Mouse (Mus musculus) limb, embryonic 11.5 days (tissue): ENCODE results near the gene Ncf4. TPM values are rescaled to one million over a fixed set of nuclear protein-coding genes. Genes with fewer than 3 reads are reported as not detected.

Experiments used
- microRNA-seq: library from miRNA; unstranded; fragments of <30 nt; microRNA quantifications from one replicate; pipeline ENCODE4, GENCODE M21; 2016
- polyA plus RNA-seq: library from polyadenylated mRNA; unstranded; fragments of >200 nt; fragmentation: Nextera tagmentation; extraction: Ambion mirVana; gene quantifications from 2 replicates; pipeline ENCODE4 v1.2.1, GENCODE M21; 2014

Ncf4 gene
- polyA plus RNA-seq, 1 experiment from 2014 or later: 4.8 TPM

Small RNAs within 50 kb of the gene (microRNA-seq; reads per million reads assigned to microRNA genes)
- gene Mir7676-1: not detected

Other genes starting within 250 kb of the Ncf4 start
- not detected in 2 replicates for gene Cacng2, start 124.8 kb upstream of the Ncf4 start, polyA plus RNA-seq
- 111 and 119 TPM in 2 replicates for gene Ift27, start 70.7 kb upstream of the Ncf4 start, polyA plus RNA-seq
- gene Pvalb, start 38.4 kb upstream of the Ncf4 start, polyA plus RNA-seq: 4.6 and 5.1 TPM in 2 replicates
- gene Csf2rb2, start 60.9 kb downstream of the Ncf4 start, polyA plus RNA-seq: 0.33 and 0.39 TPM in 2 replicates
- gene Csf2rb, start 81.0 kb downstream of the Ncf4 start, polyA plus RNA-seq: 1.3 and 1.5 TPM in 2 replicates
- gene Tex33, start 151.1 kb downstream of the Ncf4 start, polyA plus RNA-seq: not detected in 2 replicates
- gene Tst, start 161.1 kb downstream of the Ncf4 start, polyA plus RNA-seq: 7.7 and 7.8 TPM in 2 replicates
- gene Mpst, start 161.6 kb downstream of the Ncf4 start, polyA plus RNA-seq: 1.7 and 2.3 TPM in 2 replicates
- gene Kctd17, start 183.8 kb downstream of the Ncf4 start, polyA plus RNA-seq: 37.9 and 43.4 TPM in 2 replicates
- gene Tmprss6, start 223.8 kb downstream of the Ncf4 start, polyA plus RNA-seq: 0.27 TPM in 1 of 2 replicates, not detected in the other